Mouse (Mus musculus) bone marrow macrophage, adult 2 months (primary cell): ENCODE measurements around the gene Cldn18.

Source experiments
- CTCF ChIP-seq: IDR thresholded peaks from 2 replicates; pipeline ENCODE4 v1.5.1; 2012; ENCODE audit warnings: low read depth, mild to moderate bottlenecking, low read length, moderate library complexity
- POLR2A ChIP-seq: IDR thresholded peaks from 2 replicates; pipeline ENCODE4 v1.6.1; 2012; ENCODE audit warnings: mild to moderate bottlenecking, low read depth, low read length, borderline replicate concordance

DNA sequence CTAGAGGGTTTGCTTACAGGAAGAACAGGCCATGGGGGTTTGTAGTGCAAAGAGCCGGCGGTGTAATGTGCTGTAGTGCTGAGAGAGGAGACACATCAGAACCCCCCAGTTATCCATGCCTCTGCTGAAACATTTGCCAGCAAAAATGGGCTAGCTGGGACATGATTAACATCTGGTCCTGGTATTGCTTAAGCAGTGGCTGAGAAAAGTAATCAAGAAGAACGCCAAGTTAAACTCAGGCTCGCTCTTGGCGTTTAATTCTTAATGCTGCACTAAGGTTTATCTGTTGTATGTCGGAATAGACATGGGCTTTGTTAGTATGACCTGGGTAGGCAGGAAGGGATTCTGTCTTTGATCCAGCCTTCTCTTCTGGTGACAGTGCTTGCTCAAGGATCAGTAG is 71.0 kb downstream of the Cldn18 start:
- TF ChIP-seq CTCF (no peak), POLR2A (no peak)
